Mouse (Mus musculus): ENCODE measurements around the gene Nck2. TPM values are rescaled to one million over a fixed set of nuclear protein-coding genes. Genes with fewer than 3 reads are reported as not detected.

Nck2 gene
- polyA plus RNA-seq, 1 experiment from 2014 or later, result 35.9 TPM

- no peak overlapping the region for H3K4me3 ChIP-seq
- no peak overlapping the region for H3K4me2 ChIP-seq
- H3K9ac ChIP-seq, result no peak overlapping the region
- WGBS, result 59% methylated on average over 5 of the region's 5 CpGs
- no peak for ATAC-seq (ENCODE audit: insufficient number of reproducible peaks, low FRiP score, low TSS enrichment, low read depth)
- H3K27me3 ChIP-seq, result no peaks in the 10 kb centered on the region
- peaks cover 42% of the 10 kb centered on the region for H3K4me1 ChIP-seq
- H3K36me3 ChIP-seq, result no peaks in the 10 kb centered on the region
- 0 out of 2 replicates have a peak overlapping the region, but pooled peaks have one; percentile 28 for H3K27ac ChIP-seq
- H3K9me3 ChIP-seq, result no peaks in the 10 kb centered on the region
Measured at GRCm38 (mm10) chr1:43473734-43474534, 29.6 kb downstream of the Nck2 start.

- Histone ChIP-seq H3K36me3 (no peaks in the 10 kb centered on the region), H3K4me2 (no peak overlapping the region), H3K27ac (0 out of 2 replicates have a peak overlapping the region, but pooled peaks have one; percentile 28), H3K9ac (no peak overlapping the region), H3K4me1 (peaks cover 37% of the 10 kb centered on the region), H3K4me3 (no peak overlapping the region), H3K9me3 (no peaks in the 10 kb centered on the region), H3K27me3 (no peaks in the 10 kb centered on the region)
- WGBS, result 45% methylated on average over 6 of the region's 6 CpGs
- no peak for ATAC-seq (ENCODE audit: insufficient number of reproducible peaks, low FRiP score, low TSS enrichment, low read depth)
Measured at GRCm38 (mm10) chr1:43474535-43475409, 30.4 kb downstream of the Nck2 start.

- no peaks in the 10 kb centered on the region for H3K9me3 ChIP-seq
- H3K4me3 ChIP-seq, result no peak overlapping the region
- no peak overlapping the region for H3K9ac ChIP-seq
- whole genome bisulfite sequencing, result 86% methylated on average over 3 of the region's 3 CpGs
- H3K27ac ChIP-seq, result no peak overlapping the region
- H3K27me3 ChIP-seq, result no peaks in the 10 kb centered on the region
- peaks cover 23% of the 10 kb centered on the region for H3K4me1 ChIP-seq
- H3K4me2 ChIP-seq, result no peak overlapping the region
- no peaks in the 10 kb centered on the region for H3K36me3 ChIP-seq
- no peak for ATAC-seq (ENCODE audit: insufficient number of reproducible peaks, low FRiP score, low TSS enrichment, low read depth)
Measured at GRCm38 (mm10) chr1:43477954-43478353, 33.6 kb downstream of the Nck2 start.

DNA sequence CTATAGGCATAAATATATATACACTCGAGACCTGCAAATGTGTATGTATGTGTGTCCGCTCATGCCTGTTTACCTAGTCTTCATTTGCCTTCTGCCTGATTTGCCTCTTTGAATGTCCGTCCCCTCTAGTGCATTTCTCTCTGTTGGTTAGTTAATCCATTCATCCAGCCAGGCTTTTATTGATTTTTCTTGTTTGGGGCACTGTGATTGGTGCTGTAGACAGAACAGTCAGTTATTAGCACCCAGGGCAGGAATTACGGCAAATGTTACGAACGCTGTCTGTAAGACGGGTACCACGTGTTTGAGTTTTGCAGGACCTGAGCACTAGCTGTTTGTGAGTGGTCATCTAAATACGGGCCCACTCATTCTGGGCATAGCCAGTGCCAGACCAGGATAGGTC lies 40.8 kb downstream of the Nck2 start:
- H3K4me1 ChIP-seq, result peaks cover 13% of the 10 kb centered on the region; the same call in 1 of the 2 replicates
- H3K9me3 ChIP-seq, result no peaks in the 10 kb centered on the region
- H3K4me2 ChIP-seq, result no peak overlapping the region
- WGBS, result 84% methylated on average over 9 of the region's 9 CpGs
- H3K4me3 ChIP-seq, result no peak overlapping the region
- no peak for ATAC-seq (ENCODE audit: insufficient number of reproducible peaks, low FRiP score, low TSS enrichment, low read depth)
- no peak overlapping the region for H3K9ac ChIP-seq
- no peaks in the 10 kb centered on the region for H3K36me3 ChIP-seq
- no peak overlapping the region for H3K27ac ChIP-seq
- no peaks in the 10 kb centered on the region for H3K27me3 ChIP-seq

- WGBS, result 83% methylated on average over 3 of the region's 3 CpGs
- Histone ChIP-seq H3K9me3 (no peaks in the 10 kb centered on the region), H3K4me3 (no peak overlapping the region), H3K4me2 (no peak overlapping the region), H3K27me3 (no peaks in the 10 kb centered on the region), H3K27ac (no peak overlapping the region), H3K36me3 (no peaks in the 10 kb centered on the region), H3K9ac (no peak overlapping the region), H3K4me1 (peaks cover 10% of the 10 kb centered on the region; the same call in 1 of the 2 replicates)
- ATAC-seq (ENCODE audit: insufficient number of reproducible peaks, low FRiP score, low TSS enrichment, low read depth), result no peak
Measured at GRCm38 (mm10) chr1:43486500-43486899, 42.1 kb downstream of the Nck2 start.

DNA sequence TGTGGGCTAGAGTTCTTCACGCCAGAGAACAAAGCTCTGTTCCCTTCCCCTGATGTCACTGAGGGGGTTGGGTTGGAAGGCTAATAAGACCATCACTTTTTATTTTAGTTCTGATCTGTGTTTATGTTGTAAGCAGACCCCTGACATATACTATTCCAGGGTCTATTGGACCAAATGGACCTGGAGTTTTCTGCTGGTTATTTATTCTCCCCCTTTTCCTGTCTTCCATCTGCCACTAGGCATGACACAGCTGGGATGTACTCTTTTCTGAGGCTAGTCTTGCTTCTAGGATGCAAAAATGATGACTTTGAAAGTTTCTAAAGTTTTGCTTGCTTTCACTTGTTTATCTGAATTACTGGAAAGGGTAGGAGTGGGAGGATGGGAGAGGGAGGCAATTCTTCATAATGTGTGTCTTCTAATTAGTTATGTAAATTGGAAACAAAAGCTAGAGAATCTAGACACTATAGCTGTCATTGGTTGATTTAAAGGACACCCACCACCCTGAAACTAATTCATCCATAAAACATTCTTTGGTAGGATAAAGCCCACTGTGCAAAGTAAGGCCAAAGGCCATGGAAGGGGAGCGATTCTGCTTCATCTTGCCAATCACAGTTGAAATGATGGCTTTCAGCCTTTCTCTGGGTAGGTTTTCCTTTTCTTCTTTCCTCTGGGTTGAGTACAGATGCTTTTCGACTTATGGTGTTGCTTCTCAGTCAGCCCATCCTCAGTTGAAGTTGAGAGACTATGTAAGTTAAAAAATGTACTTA lies 42.8 kb downstream of the Nck2 start:
- Histone ChIP-seq H3K4me2 (no peak overlapping the region), H3K9me3 (no peaks in the 10 kb centered on the region), H3K27me3 (no peaks in the 10 kb centered on the region), H3K4me1 (peaks cover 13% of the 10 kb centered on the region; the same call in 1 of the 2 replicates), H3K36me3 (no peaks in the 10 kb centered on the region), H3K9ac (no peak overlapping the region), H3K27ac (no peak overlapping the region), H3K4me3 (no peak overlapping the region)
- no peak for ATAC-seq (ENCODE audit: insufficient number of reproducible peaks, low FRiP score, low TSS enrichment, low read depth)
- WGBS, result 74% methylated on average over 3 of the region's 3 CpGs

DNA sequence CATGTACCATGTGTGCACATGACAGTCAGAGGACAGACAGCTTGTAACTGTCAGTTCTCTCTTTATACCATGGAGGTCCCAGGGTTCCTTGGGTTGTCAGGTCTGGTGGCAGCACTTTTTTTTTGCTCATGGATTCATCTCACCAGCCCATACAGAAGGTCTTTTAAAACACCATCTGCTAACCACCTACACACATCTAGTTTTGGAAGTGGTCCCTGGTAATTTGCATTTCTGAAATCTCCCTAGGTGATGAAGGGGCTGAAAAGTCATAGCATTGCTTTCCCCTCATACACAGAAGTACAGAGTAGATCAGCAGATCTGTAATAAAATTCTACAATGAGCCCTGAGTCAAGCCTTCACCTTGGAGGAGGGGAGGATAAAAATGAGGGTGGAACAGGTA lies 44.9 kb downstream of the Nck2 start:
- Histone ChIP-seq H3K4me1 (peaks cover 10% of the 10 kb centered on the region; the same call in 1 of the 2 replicates), H3K4me3 (no peak overlapping the region), H3K36me3 (no peaks in the 10 kb centered on the region), H3K27me3 (no peaks in the 10 kb centered on the region), H3K4me2 (no peak overlapping the region), H3K9ac (no peak overlapping the region), H3K27ac (no peak overlapping the region), H3K9me3 (no peaks in the 10 kb centered on the region)
- ATAC-seq (ENCODE audit: insufficient number of reproducible peaks, low FRiP score, low TSS enrichment, low read depth), result no peak

GRCm38 (mm10) chr1:43491506-43492269 lies 47.3 kb downstream of the Nck2 start:
- WGBS, result 94% methylated on average over 8 of the region's 8 CpGs
- Histone ChIP-seq H3K9me3 (no peaks in the 10 kb centered on the region), H3K27ac (no peak overlapping the region), H3K4me2 (no peak overlapping the region), H3K4me3 (no peak overlapping the region), H3K4me1 (peaks cover 6% of the 10 kb centered on the region; the same call in 1 of the 2 replicates), H3K36me3 (no peaks in the 10 kb centered on the region), H3K27me3 (no peaks in the 10 kb centered on the region), H3K9ac (no peak overlapping the region)
- no peak for ATAC-seq (ENCODE audit: insufficient number of reproducible peaks, low FRiP score, low TSS enrichment, low read depth)

GRCm38 (mm10) chr1:43492803-43493437 lies 48.5 kb downstream of the Nck2 start:
- Histone ChIP-seq H3K27me3 (no peaks in the 10 kb centered on the region), H3K27ac (no peak overlapping the region)

DNA sequence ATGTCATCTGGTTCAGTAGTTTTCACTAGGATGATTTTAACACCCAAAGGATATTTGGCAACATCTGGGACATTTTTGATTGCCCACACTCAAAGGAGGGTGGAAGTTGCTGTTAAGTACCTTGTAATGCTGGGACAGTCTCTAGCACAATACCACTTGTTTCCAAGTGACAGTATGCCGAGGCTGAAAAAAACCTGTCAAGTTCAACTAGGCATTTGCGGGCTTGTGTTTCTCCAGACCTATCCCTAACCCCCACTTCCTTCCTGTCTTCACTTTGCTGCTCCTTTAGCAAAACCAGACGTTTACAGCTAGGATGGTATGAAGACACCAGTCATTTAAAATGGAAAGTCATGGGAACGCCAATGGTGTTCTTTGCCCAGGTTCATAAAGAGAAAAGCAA lies 51.7 kb downstream of the Nck2 start:
- Histone ChIP-seq H3K9ac (no peak overlapping the region), H3K27ac (no peak overlapping the region), H3K4me3 (no peak overlapping the region), H3K4me2 (no peak overlapping the region), H3K27me3 (no peaks in the 10 kb centered on the region), H3K4me1 (peaks cover 6% of the 10 kb centered on the region), H3K9me3 (no peaks in the 10 kb centered on the region), H3K36me3 (no peaks in the 10 kb centered on the region)
- WGBS, result 59% methylated on average over 4 of the region's 4 CpGs
- ATAC-seq (ENCODE audit: insufficient number of reproducible peaks, low FRiP score, low TSS enrichment, low read depth), result no peak

More at GRCm38 (mm10) chr1:43492803-43493437, 48.5 kb downstream of the Nck2 start:
- WGBS, result 91% methylated on average over 3 of the region's 3 CpGs
- Histone ChIP-seq H3K36me3 (no peaks in the 10 kb centered on the region), H3K4me3 (no peak overlapping the region), H3K9ac (no peak overlapping the region), H3K4me2 (no peak overlapping the region), H3K4me1 (peaks cover 6% of the 10 kb centered on the region; the same call in 1 of the 2 replicates), H3K9me3 (no peaks in the 10 kb centered on the region)
- no peak for ATAC-seq (ENCODE audit: insufficient number of reproducible peaks, low FRiP score, low TSS enrichment, low read depth)

DNA sequence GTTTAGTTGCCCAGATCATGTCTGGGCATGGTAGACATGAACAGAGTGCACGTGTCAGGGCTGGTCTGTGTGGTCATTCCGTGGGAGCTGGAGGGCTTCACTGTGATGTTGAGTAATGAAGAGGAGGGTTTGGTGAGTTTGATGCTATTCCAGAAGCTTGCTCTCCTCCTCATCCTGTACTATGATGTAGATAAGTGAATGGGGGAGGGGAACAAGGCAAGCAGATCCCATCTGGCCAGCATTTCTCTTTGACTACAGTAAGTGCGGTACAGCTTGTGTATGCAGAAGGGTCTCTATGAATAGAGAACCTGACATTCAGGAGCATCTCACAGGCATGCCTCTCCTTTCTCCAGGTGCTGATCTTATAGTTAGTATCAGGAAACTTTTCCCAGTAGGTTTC lies 52.6 kb downstream of the Nck2 start:
- H3K9ac ChIP-seq, result no peak overlapping the region
- H3K4me2 ChIP-seq, result no peak overlapping the region
- no peaks in the 10 kb centered on the region for H3K36me3 ChIP-seq
- no peaks in the 10 kb centered on the region for H3K9me3 ChIP-seq
- 76% methylated on average over 3 of the region's 3 CpGs for WGBS
- no peak for ATAC-seq (ENCODE audit: insufficient number of reproducible peaks, low FRiP score, low TSS enrichment, low read depth)
- H3K4me3 ChIP-seq, result no peak overlapping the region
- no peak overlapping the region for H3K27ac ChIP-seq
- no peaks in the 10 kb centered on the region for H3K27me3 ChIP-seq
- peaks cover 3% of the 10 kb centered on the region for H3K4me1 ChIP-seq

Measured in limb, embryonic 15.5 days (tissue).